Mouse (Mus musculus): ENCODE measurements around the gene Arhgap44. TPM values are rescaled to one million over a fixed set of nuclear protein-coding genes. Genes with fewer than 3 reads are reported as not detected.

Gene Arhgap44
- polyA plus RNA-seq, 1 experiment: 82.9 TPM

- no peak overlapping the region for H3K27ac ChIP-seq (ENCODE audit: insufficient read depth, low read length)
- H3K4me3 ChIP-seq (replicated peaks; ENCODE audit: insufficient read depth, low read depth, low read length): no peak overlapping the region
- peak; percentile 51 to 64 for DNase-seq
- peak; percentile 75 for TF ChIP-seq CTCF (IDR thresholded peaks at IDR 0.05; ENCODE audit: borderline replicate concordance, insufficient read depth, low read depth, low read length)
- no peak for TF ChIP-seq POLR2A (IDR thresholded peaks at IDR 0.05; ENCODE audit: borderline replicate concordance, insufficient read depth, low read length)
- no peaks in the 10 kb centered on the region for H3K27me3 ChIP-seq (ENCODE audit: control insufficient read depth, insufficient read depth, low read length)
- 8% methylated on average over 3 of the region's 3 CpGs for WGBS
- no peaks in the 10 kb centered on the region for H3K4me1 ChIP-seq (ENCODE audit: control insufficient read depth, insufficient read depth, low read length)
Measured at GRCm38 (mm10) chr11:64968507-64968906, 194.3 kb downstream of the Arhgap44 start.

- TF ChIP-seq POLR2A (IDR thresholded peaks at IDR 0.05; ENCODE audit: borderline replicate concordance, insufficient read depth, low read length): no peak
- no peak for TF ChIP-seq CTCF (IDR thresholded peaks at IDR 0.05; ENCODE audit: borderline replicate concordance, insufficient read depth, low read depth, low read length)
- no peak overlapping the region for H3K27ac ChIP-seq (ENCODE audit: insufficient read depth, low read length)
- H3K4me3 ChIP-seq (replicated peaks; ENCODE audit: insufficient read depth, low read depth, low read length): no peak overlapping the region
- H3K27me3 ChIP-seq (ENCODE audit: control insufficient read depth, insufficient read depth, low read length): no peaks in the 10 kb centered on the region
- DNase-seq: no peak
- WGBS: 94% methylated on average over 2 of the region's 2 CpGs
- H3K4me1 ChIP-seq (ENCODE audit: control insufficient read depth, insufficient read depth, low read length): no peaks in the 10 kb centered on the region
Measured at GRCm38 (mm10) chr11:64962629-64963028, 200.1 kb downstream of the Arhgap44 start.

- TF ChIP-seq POLR2A (IDR thresholded peaks at IDR 0.05; ENCODE audit: borderline replicate concordance, insufficient read depth, low read length) (no peak), CTCF (IDR thresholded peaks at IDR 0.05; ENCODE audit: borderline replicate concordance, insufficient read depth, low read depth, low read length) (no peak)
- H3K4me1 ChIP-seq (ENCODE audit: control insufficient read depth, insufficient read depth, low read length): no peaks in the 10 kb centered on the region
- WGBS: 5% methylated on average over 16 of the region's 16 CpGs
- no peak overlapping the region for H3K27ac ChIP-seq (ENCODE audit: insufficient read depth, low read length)
- no peak overlapping the region for H3K4me3 ChIP-seq (replicated peaks; ENCODE audit: insufficient read depth, low read depth, low read length)
- DNase-seq: no peak
- no peaks in the 10 kb centered on the region; the same call in 1 of the 2 replicates for H3K27me3 ChIP-seq (ENCODE audit: control insufficient read depth, insufficient read depth, low read length)
Measured at GRCm38 (mm10) chr11:64956962-64957729, 205.6 kb downstream of the Arhgap44 start.

Other genes with a start within 250 kb of the Arhgap44 start
- 31.0 and 31.2 TPM in 2 replicates for gene Elac2, start 183.9 kb downstream of the Arhgap44 start, polyA plus RNA-seq (2012; rRNA removed)
- 1.6 and 2.2 TPM in 2 replicates for gene 1700086D15Rik, start 3.1 kb downstream of the Arhgap44 start, polyA plus RNA-seq (2012; rRNA removed)
- 0.13 and 0.19 TPM in 2 replicates for gene Myocd, start 107.0 kb upstream of the Arhgap44 start, polyA plus RNA-seq (2012; rRNA removed)